Mouse (Mus musculus) embryonic stem cell, embryonic (primary cell): ENCODE data around the gene Tex36.

Source experiments
- CTCF ChIA-PET, 4 experiments: fragments of 300-600 bp in 2 of 4; fragments of 350-600 bp in 2 of 4; sonication (Branson Sonifier 250); formaldehyde crosslinking; loops; one replicate each; lab custom pipeline; 2022; ENCODE audit warnings: inconsistent platforms in 2 of 4; lab: Charles Lee
- POLR2A ChIA-PET, 4 experiments: fragments of 300-600 bp in 2 of 4; fragments of 350-600 bp in 2 of 4; sonication (Branson Sonifier 250); formaldehyde crosslinking; loops; one replicate each; lab custom pipeline; 2022; ENCODE audit warnings: antibody characterized with exemption in 4 of 4, inconsistent platforms in 1 of 4; lab: Charles Lee

The Tex36 gene

DNA sequence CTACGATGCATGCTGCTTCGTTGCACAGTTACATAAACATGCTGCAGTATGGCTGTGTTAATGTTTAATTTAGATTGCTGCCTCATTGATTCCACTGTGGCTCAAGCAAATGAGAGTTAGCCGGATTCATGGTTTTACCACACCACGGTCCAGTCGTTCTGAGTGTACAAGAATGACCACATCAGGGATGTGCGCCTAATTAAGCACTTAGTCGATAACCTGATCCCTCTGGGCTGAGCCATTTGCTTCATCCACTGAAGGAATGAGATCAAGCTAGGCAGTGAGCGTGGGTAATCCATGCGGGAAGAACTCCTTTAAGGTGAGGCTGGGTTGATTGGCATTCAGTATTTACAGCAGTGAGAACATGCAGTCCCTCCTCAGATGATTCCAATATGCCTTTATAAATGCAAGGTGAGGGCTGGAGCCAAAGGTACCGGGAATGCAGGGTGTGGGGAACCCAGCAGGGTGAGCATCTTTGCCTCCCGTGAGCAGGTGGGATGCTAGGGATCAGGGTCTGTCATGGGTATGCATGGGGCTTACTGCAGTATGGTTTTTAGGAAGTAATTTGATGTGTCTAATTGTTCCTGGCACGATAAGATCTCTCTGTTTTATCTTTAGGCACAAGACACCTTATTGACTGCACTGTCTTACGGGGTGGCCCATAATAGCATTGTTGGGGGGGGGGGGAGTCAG, 6.1 kb upstream of the Tex36 start:
- ChIA-PET CTCF (no interaction called here), POLR2A (interaction anchor here in 3 of 4 experiments (0.6 to 1.3 kb wide), 5 partner anchors 29 to 1915 kb away, joined by 3 to 11 read pairs (median 4); partner anchors contain the start of gene Edrf1 (in 3 of the 3))

GRCm38 (mm10) chr7:133607331-133607730, 5.4 kb upstream of the Tex36 start:
- ChIA-PET CTCF (no interaction called here), POLR2A (interaction anchor here in 2 of 4 experiments (0.6 to 1.3 kb wide), 6 partner anchors 28 to 1064 kb away, joined by 3 to 11 read pairs (median 4); partner anchors contain the start of gene Edrf1 (in 1 of the 2))

DNA sequence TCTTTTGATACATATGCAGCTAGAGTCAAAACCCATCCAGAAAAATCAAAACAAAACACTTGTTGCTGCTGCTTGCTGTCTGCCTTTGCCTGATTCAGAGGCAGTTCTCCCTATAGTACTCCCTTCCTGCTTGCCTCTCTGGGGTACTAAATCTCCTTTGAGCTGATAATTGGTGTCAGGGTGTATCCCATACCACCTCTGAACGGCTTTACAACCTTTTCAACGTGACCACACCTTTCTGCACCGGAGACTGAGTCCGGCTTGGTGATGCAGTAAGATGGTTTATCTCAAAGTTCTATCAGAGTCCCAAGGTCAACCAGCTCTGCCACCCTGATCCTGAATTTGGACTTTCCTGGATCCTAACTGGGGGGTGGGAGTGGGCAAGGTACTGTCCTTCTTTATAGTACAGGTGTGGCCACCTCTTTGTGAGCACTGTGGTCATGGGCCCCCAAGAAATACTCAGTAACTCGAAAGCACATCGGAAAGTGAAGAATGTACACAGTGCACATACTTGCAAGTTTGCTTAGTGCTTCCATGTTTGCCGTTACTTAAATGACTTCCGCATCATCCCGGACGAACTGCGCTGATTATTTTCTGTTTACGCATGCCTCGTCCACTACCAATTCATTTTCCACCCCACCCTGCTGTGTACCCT, 2.6 kb upstream of the Tex36 start:
- ChIA-PET CTCF (interaction anchor here in 3 of 4 experiments (0.5 to 1.2 kb wide), 4 partner anchors 33 to 399 kb away, joined by 3 to 13 read pairs (median 3); partner anchors contain the start of gene Edrf1 (in 1 of the 3)), POLR2A (interaction anchor here in 3 of 4 experiments (0.5 to 2.9 kb wide), 5 partner anchors 11 to 489 kb away, joined by 3 to 13 read pairs (median 4); partner anchors contain the start of gene Edrf1 (in 2 of the 3))

GRCm38 (mm10) chr7:133603156-133603555, 1.2 kb upstream of the Tex36 start:
- ChIA-PET POLR2A (interaction anchor here in 1 of 4 experiments (2.9 kb wide), 1 partner anchor 34 kb away, joined by 13 read pairs; the partner anchor contains the start of gene Edrf1), CTCF (interaction anchor here in 1 of 4 experiments (0.6 kb wide), 1 partner anchor 35 kb away, joined by 17 read pairs; no protein-coding TSS in a partner anchor)

DNA sequence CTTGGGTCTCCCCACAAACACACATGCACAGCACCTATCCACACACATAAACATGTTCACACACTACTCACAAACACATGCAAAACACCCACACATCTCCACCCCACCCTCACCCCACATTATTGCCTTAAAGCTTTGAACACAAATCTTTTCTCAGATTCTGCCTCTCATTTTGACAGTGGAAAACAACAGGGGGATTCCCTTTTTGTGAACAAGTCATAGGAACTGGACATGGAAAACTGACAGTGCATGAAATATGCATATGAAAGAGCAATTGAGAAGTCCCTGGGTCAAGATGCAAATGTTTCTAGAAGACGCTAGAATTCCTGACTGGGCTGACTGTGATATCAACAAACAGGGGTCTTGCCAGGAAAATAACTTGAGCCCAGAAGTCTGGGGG, 1.4 kb downstream of the Tex36 start:
- ChIA-PET POLR2A (interaction anchor here in 1 of 4 experiments (0.6 kb wide), 1 partner anchor 417 kb away, joined by 3 read pairs; no protein-coding TSS in a partner anchor), CTCF (no interaction called here)

GRCm38 (mm10) chr7:133591750-133592149, 10.2 kb downstream of the Tex36 start:
- POLR2A ChIA-PET, result interaction anchor here in 1 of 4 experiments (1.1 kb wide), 1 partner anchor 14 kb away, joined by 3 read pairs; no protein-coding TSS in a partner anchor
- CTCF ChIA-PET, result interaction anchor here in 1 of 4 experiments (0.7 kb wide), 1 partner anchor 480 kb away, joined by 5 read pairs; no protein-coding TSS in a partner anchor

GRCm38 (mm10) chr7:133583216-133583615, 18.7 kb downstream of the Tex36 start:
- ChIA-PET POLR2A (interaction anchor here in 1 of 4 experiments (0.9 kb wide), 1 partner anchor 54 kb away, joined by 4 read pairs; no protein-coding TSS in a partner anchor), CTCF (interaction anchor here in 2 of 4 experiments (0.5 to 1.0 kb wide), 2 partner anchors 27 to 53 kb away, joined by 4 to 5 read pairs; no protein-coding TSS in a partner anchor)

- CTCF ChIA-PET, result interaction anchor here in 2 of 4 experiments (1.1 to 1.6 kb wide), 3 partner anchors 10 to 24 kb away, joined by 3 to 5 read pairs (median 4); no protein-coding TSS in a partner anchor
Measured at GRCm38 (mm10) chr7:133580296-133580640, 21.7 kb downstream of the Tex36 start.

GRCm38 (mm10) chr7:133579491-133580295, 22.3 kb downstream of the Tex36 start:
- CTCF ChIA-PET, result interaction anchor here in 2 of 4 experiments (1.1 to 1.6 kb wide), 3 partner anchors 9 to 24 kb away, joined by 3 to 5 read pairs (median 4); no protein-coding TSS in a partner anchor
- POLR2A ChIA-PET, result interaction anchor here in 1 of 4 experiments (0.8 to 1.6 kb wide), 3 partner anchors 27 to 58 kb away, joined by 4 to 7 read pairs (median 4); partner anchors contain the start of gene Edrf1

More at GRCm38 (mm10) chr7:133580296-133580640, 21.7 kb downstream of the Tex36 start:
- POLR2A ChIA-PET, result interaction anchor here in 1 of 4 experiments (1.6 kb wide), 2 partner anchors 27 to 57 kb away, joined by 4 to 7 read pairs; partner anchors contain the start of gene Edrf1

DNA sequence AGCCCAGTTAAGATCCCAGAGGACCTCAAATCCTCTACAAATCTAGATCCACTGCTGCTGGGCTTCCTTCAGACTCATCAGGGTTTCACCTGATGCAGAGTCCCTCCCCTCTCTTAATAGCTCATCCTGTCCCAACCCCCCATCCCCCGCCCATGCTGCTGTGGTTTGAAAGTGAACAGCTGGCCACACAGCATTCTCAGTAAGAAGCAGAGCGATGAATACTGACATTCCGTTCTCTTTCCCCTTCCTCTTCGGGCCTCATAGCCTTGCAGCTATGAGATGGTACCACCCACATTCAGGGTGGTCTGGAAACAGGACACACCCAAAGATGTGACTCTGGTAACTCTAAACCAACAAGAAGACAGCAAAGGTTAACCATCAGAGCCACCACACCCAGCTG, 25.1 kb downstream of the Tex36 start:
- POLR2A ChIA-PET, result interaction anchor here in 3 of 4 experiments (0.5 to 2.2 kb wide), 10 partner anchors 14 to 1932 kb away, joined by 3 to 19 read pairs (median 4); partner anchors contain the start of gene Edrf1 (in 2 of the 3)
- CTCF ChIA-PET, result interaction anchor here (0.5 to 1.4 kb wide), 8 partner anchors 60 to 552 kb away, joined by 3 to 7 read pairs (median 4); partner anchors contain the start of gene Edrf1 (in 1 of the 4)

GRCm38 (mm10) chr7:133576281-133576680, 25.7 kb downstream of the Tex36 start:
- CTCF ChIA-PET, result interaction anchor here in 3 of 4 experiments (0.6 to 1.4 kb wide), 4 partner anchors 60 to 127 kb away, joined by 3 to 7 read pairs (median 6); partner anchors contain the start of gene Edrf1 (in 1 of the 3)
- POLR2A ChIA-PET, result interaction anchor here in 2 of 4 experiments (0.6 to 2.2 kb wide), 5 partner anchors 17 to 61 kb away, joined by 3 to 19 read pairs (median 7); partner anchors contain the start of gene Edrf1 (in 2 of the 2)

- CTCF ChIA-PET, result interaction anchor here in 1 of 4 experiments (0.6 to 2.4 kb wide), 2 partner anchors 16 to 66 kb away, joined by 4 to 6 read pairs; partner anchors contain the start of gene Edrf1
- POLR2A ChIA-PET, result interaction anchor here in 1 of 4 experiments (0.6 to 1.6 kb wide), 2 partner anchors 15 to 137 kb away, joined by 4 read pairs; no protein-coding TSS in a partner anchor
Measured at GRCm38 (mm10) chr7:133571927-133572326, 30.0 kb downstream of the Tex36 start.

DNA sequence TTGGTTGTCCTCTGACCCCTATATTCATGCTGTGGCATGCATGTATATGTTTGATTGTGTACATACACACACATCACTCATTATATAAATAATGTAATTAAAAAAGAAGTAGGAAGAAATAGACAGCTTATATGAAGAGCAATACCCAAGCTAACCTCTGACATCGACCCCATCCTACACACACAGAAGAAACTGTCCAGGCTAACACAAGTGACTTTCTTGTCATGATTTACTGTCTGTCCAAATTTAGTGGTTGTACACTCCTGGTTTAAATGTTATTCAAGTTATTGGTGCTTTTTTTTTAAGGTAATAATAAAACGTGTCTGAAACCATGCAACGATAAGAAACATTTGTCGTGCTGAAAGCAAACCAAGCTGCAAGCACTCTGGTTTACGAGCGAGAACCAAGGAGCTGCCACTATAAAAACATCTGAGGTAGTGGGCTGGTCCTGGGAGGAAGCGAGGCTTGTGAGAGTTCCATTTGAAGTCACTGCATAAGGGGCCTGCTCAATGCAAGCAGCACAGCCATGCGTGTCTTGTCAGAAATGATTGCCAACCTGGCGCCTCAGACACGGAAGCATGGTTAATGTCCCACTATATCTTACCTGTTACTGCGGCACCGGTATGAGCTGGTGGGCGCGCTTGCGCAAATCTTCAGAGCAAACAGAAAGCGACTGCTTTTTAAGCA, 32.6 kb downstream of the Tex36 start:
- POLR2A ChIA-PET, result no interaction called here
- CTCF ChIA-PET, result interaction anchor here in 1 of 4 experiments (2.7 kb wide), 1 partner anchor 14 kb away, joined by 10 read pairs; no protein-coding TSS in a partner anchor

DNA sequence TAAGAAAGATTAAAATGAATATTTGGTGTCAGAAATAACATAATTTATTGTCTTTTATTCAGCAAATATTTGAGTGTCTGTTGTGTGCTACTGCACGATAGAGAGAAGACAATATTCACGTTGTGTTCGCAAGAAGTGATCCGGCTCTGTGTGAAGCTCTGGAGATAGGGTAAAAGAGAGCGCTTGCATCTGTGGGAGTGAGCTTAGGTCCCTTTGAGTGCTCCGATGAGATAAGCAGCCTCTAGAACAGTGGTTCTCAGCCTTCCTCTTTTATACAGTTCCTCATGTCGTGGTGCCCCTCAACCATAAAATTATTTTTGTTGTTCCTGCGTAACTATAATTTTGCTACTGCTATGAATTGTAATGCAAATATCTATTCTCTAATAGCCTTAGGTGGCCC, 37.4 kb downstream of the Tex36 start:
- POLR2A ChIA-PET, result no interaction called here
- CTCF ChIA-PET, result interaction anchor here in 2 of 4 experiments (0.9 to 1.0 kb wide), 2 partner anchors 8 to 9 kb away, joined by 3 read pairs; no protein-coding TSS in a partner anchor

DNA sequence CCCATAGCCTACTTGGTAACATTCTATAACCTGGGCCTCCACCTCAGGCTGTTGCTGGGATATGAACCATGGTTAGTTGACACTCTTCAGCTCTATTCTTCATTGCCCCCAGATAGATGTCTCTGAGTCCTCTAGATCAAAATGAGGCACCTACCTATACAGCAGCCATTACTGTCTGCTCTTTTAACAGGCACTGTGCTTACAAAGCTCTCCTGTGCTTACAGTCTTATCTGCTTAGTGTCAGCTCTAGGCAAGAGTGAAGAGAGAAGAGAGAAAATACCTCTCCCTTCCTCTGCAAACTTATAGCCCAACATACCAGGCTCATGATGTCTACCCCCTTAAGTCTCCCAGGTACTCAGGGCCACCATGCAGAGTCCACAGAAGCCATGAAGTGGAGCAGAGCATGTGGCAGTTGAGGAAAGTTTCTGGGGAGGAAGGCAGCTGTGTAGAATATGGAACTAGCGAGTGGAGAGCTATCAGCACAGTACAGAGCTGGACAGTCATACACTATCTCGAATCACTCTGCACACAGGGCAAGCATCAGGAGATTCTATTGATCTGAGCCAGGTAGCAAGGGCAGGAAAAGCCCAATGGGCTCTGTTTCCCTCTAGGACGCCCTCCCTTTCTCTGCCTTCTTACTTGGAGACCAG, 38.7 kb downstream of the Tex36 start:
- ChIA-PET CTCF (no interaction called here), POLR2A (no interaction called here)
